Mouse (Mus musculus): ENCODE results near the gene Fam129b. TPM values are rescaled to one million over a fixed set of nuclear protein-coding genes. Genes with fewer than 3 reads are reported as not detected.

The Fam129b gene
- polyA plus RNA-seq, 1 experiment from 2014 or later, result 31.7 TPM

- H3K4me2 ChIP-seq (ENCODE audit: low read length), result no peak overlapping the region
- no peaks in the 10 kb centered on the region for H3K9me3 ChIP-seq (ENCODE audit: control insufficient read depth, low read length)
- peak overlapping the region; percentile 68 for H3K27ac ChIP-seq (ENCODE audit: low read depth, low read length)
- ATAC-seq, result 0 out of 2 replicates have a peak, but pooled peaks have one; percentile 24
- peaks cover 13% of the 10 kb centered on the region for H3K36me3 ChIP-seq (ENCODE audit: control insufficient read depth, insufficient read depth, low read length)
- H3K27me3 ChIP-seq (replicated peaks; ENCODE audit: control insufficient read depth, insufficient read depth, low read length), result no peaks in the 10 kb centered on the region
- H3K9ac ChIP-seq (ENCODE audit: low read depth, low read length), result peak overlapping the region; percentile 8
- peaks cover 28% of the 10 kb centered on the region for H3K4me1 ChIP-seq (ENCODE audit: control insufficient read depth, insufficient read depth, low read depth, low read length)
- no peak overlapping the region for H3K4me3 ChIP-seq (ENCODE audit: low read length)
- WGBS, result 27% methylated on average over 11 of the region's 11 CpGs
Measured at GRCm38 (mm10) chr2:32908796-32909195, 32.9 kb downstream of the Fam129b start.

GRCm38 (mm10) chr2:32911639-32912182 is 35.8 kb downstream of the Fam129b start:
- Histone ChIP-seq H3K4me3 (ENCODE audit: low read length) (no peak overlapping the region), H3K27ac (ENCODE audit: low read depth, low read length) (no peak overlapping the region)
- 66% methylated on average over 7 of the region's 7 CpGs for WGBS

GRCm38 (mm10) chr2:32912210-32912804 is 36.4 kb downstream of the Fam129b start:
- Histone ChIP-seq H3K4me2 (ENCODE audit: low read length) (no peak overlapping the region), H3K27me3 (replicated peaks; ENCODE audit: control insufficient read depth, insufficient read depth, low read length) (no peaks in the 10 kb centered on the region), H3K9ac (ENCODE audit: low read depth, low read length) (no peak overlapping the region), H3K27ac (ENCODE audit: low read depth, low read length) (no peak overlapping the region), H3K9me3 (ENCODE audit: control insufficient read depth, low read length) (no peaks in the 10 kb centered on the region), H3K4me1 (ENCODE audit: control insufficient read depth, insufficient read depth, low read depth, low read length) (peaks cover 19% of the 10 kb centered on the region), H3K4me3 (ENCODE audit: low read length) (no peak overlapping the region), H3K36me3 (ENCODE audit: control insufficient read depth, insufficient read depth, low read length) (peaks cover 13% of the 10 kb centered on the region)
- no peak for ATAC-seq
- 30% methylated on average over 19 of the region's 19 CpGs for whole genome bisulfite sequencing

More at GRCm38 (mm10) chr2:32911639-32912182, 35.8 kb downstream of the Fam129b start:
- no peak for ATAC-seq
- Histone ChIP-seq H3K4me1 (ENCODE audit: control insufficient read depth, insufficient read depth, low read depth, low read length) (peaks cover 25% of the 10 kb centered on the region), H3K27me3 (replicated peaks; ENCODE audit: control insufficient read depth, insufficient read depth, low read length) (no peaks in the 10 kb centered on the region), H3K9me3 (ENCODE audit: control insufficient read depth, low read length) (no peaks in the 10 kb centered on the region), H3K4me2 (ENCODE audit: low read length) (no peak overlapping the region), H3K9ac (ENCODE audit: low read depth, low read length) (no peak overlapping the region), H3K36me3 (ENCODE audit: control insufficient read depth, insufficient read depth, low read length) (peaks cover 13% of the 10 kb centered on the region)

GRCm38 (mm10) chr2:32914362-32914761 is 38.4 kb downstream of the Fam129b start:
- no peak overlapping the region for H3K4me3 ChIP-seq (ENCODE audit: low read length)
- H3K9ac ChIP-seq (ENCODE audit: low read depth, low read length), result no peak overlapping the region; the same call in 1 of the 2 replicates
- H3K4me1 ChIP-seq (ENCODE audit: control insufficient read depth, insufficient read depth, low read depth, low read length), result no peaks in the 10 kb centered on the region; the same call in 1 of the 2 replicates
- no peaks in the 10 kb centered on the region for H3K27me3 ChIP-seq (replicated peaks; ENCODE audit: control insufficient read depth, insufficient read depth, low read length)
- peak overlapping the region; percentile 47 for H3K27ac ChIP-seq (ENCODE audit: low read depth, low read length)
- H3K4me2 ChIP-seq (ENCODE audit: low read length), result no peak overlapping the region
- ATAC-seq, result 0 out of 2 replicates have a peak, but pooled peaks have one; percentile 5
- WGBS, result 81% methylated on average over 5 of the region's 5 CpGs
- H3K9me3 ChIP-seq (ENCODE audit: control insufficient read depth, low read length), result no peaks in the 10 kb centered on the region
- H3K36me3 ChIP-seq (ENCODE audit: control insufficient read depth, insufficient read depth, low read length), result peaks cover 16% of the 10 kb centered on the region

GRCm38 (mm10) chr2:32914896-32915295 is 39.0 kb downstream of the Fam129b start:
- H3K4me1 ChIP-seq (ENCODE audit: control insufficient read depth, insufficient read depth, low read depth, low read length), result no peaks in the 10 kb centered on the region; the same call in 1 of the 2 replicates
- no peaks in the 10 kb centered on the region for H3K27me3 ChIP-seq (replicated peaks; ENCODE audit: control insufficient read depth, insufficient read depth, low read length)
- WGBS, result 33% methylated on average over 3 of the region's 3 CpGs
- no peak overlapping the region for H3K9ac ChIP-seq (ENCODE audit: low read depth, low read length)
- H3K27ac ChIP-seq (ENCODE audit: low read depth, low read length), result peak overlapping the region; percentile 47
- ATAC-seq, result peak; percentile 87
- no peaks in the 10 kb centered on the region for H3K9me3 ChIP-seq (ENCODE audit: control insufficient read depth, low read length)
- H3K4me2 ChIP-seq (ENCODE audit: low read length), result no peak overlapping the region
- H3K36me3 ChIP-seq (ENCODE audit: control insufficient read depth, insufficient read depth, low read length), result peaks cover 21% of the 10 kb centered on the region
- no peak overlapping the region for H3K4me3 ChIP-seq (ENCODE audit: low read length)

GRCm38 (mm10) chr2:32917526-32917925 is 41.6 kb downstream of the Fam129b start:
- ATAC-seq, result no peak

GRCm38 (mm10) chr2:32918391-32918790 is 42.5 kb downstream of the Fam129b start:
- no peak overlapping the region for H3K4me2 ChIP-seq (ENCODE audit: low read length)
- H3K36me3 ChIP-seq (ENCODE audit: control insufficient read depth, insufficient read depth, low read length), result peaks cover 32% of the 10 kb centered on the region
- ATAC-seq, result no peak
- H3K27me3 ChIP-seq (replicated peaks; ENCODE audit: control insufficient read depth, insufficient read depth, low read length), result no peaks in the 10 kb centered on the region
- no peak overlapping the region for H3K4me3 ChIP-seq (ENCODE audit: low read length)
- H3K9ac ChIP-seq (ENCODE audit: low read depth, low read length), result no peak overlapping the region
- no peaks in the 10 kb centered on the region; the same call in 1 of the 2 replicates for H3K4me1 ChIP-seq (ENCODE audit: control insufficient read depth, insufficient read depth, low read depth, low read length)
- no peaks in the 10 kb centered on the region for H3K9me3 ChIP-seq (ENCODE audit: control insufficient read depth, low read length)
- H3K27ac ChIP-seq (ENCODE audit: low read depth, low read length), result no peak overlapping the region
- 82% methylated on average over 9 of the region's 9 CpGs for WGBS

More at GRCm38 (mm10) chr2:32917526-32917925, 41.6 kb downstream of the Fam129b start:
- Histone ChIP-seq H3K4me2 (ENCODE audit: low read length) (no peak overlapping the region), H3K4me3 (ENCODE audit: low read length) (no peak overlapping the region), H3K27ac (ENCODE audit: low read depth, low read length) (no peak overlapping the region), H3K9me3 (ENCODE audit: control insufficient read depth, low read length) (no peaks in the 10 kb centered on the region), H3K36me3 (ENCODE audit: control insufficient read depth, insufficient read depth, low read length) (peaks cover 30% of the 10 kb centered on the region), H3K27me3 (replicated peaks; ENCODE audit: control insufficient read depth, insufficient read depth, low read length) (no peaks in the 10 kb centered on the region), H3K4me1 (ENCODE audit: control insufficient read depth, insufficient read depth, low read depth, low read length) (no peaks in the 10 kb centered on the region; the same call in 1 of the 2 replicates), H3K9ac (ENCODE audit: low read depth, low read length) (no peak overlapping the region)
- 80% methylated on average over 11 of the region's 11 CpGs for WGBS

- 80% methylated on average over 7 of the region's 7 CpGs for WGBS
- no peak for ATAC-seq
- no peaks in the 10 kb centered on the region for H3K4me1 ChIP-seq (ENCODE audit: control insufficient read depth, insufficient read depth, low read depth, low read length)
Measured at GRCm38 (mm10) chr2:32921235-32921634, 45.3 kb downstream of the Fam129b start.

GRCm38 (mm10) chr2:32921801-32922380 is 46.0 kb downstream of the Fam129b start:
- H3K4me3 ChIP-seq (ENCODE audit: low read length), result no peak overlapping the region
- H3K9ac ChIP-seq (ENCODE audit: low read depth, low read length), result no peak overlapping the region
- no peaks in the 10 kb centered on the region for H3K4me1 ChIP-seq (ENCODE audit: control insufficient read depth, insufficient read depth, low read depth, low read length)
- H3K9me3 ChIP-seq (ENCODE audit: control insufficient read depth, low read length), result no peaks in the 10 kb centered on the region
- H3K27ac ChIP-seq (ENCODE audit: low read depth, low read length), result no peak overlapping the region
- H3K4me2 ChIP-seq (ENCODE audit: low read length), result no peak overlapping the region
- no peak for ATAC-seq
- WGBS, result 91% methylated on average over 15 of the region's 15 CpGs
- H3K27me3 ChIP-seq (replicated peaks; ENCODE audit: control insufficient read depth, insufficient read depth, low read length), result no peaks in the 10 kb centered on the region
- peaks cover 42% of the 10 kb centered on the region for H3K36me3 ChIP-seq (ENCODE audit: control insufficient read depth, insufficient read depth, low read length)

More at GRCm38 (mm10) chr2:32921235-32921634, 45.3 kb downstream of the Fam129b start:
- Histone ChIP-seq H3K36me3 (ENCODE audit: control insufficient read depth, insufficient read depth, low read length) (peaks cover 42% of the 10 kb centered on the region), H3K4me2 (ENCODE audit: low read length) (no peak overlapping the region), H3K27ac (ENCODE audit: low read depth, low read length) (no peak overlapping the region), H3K27me3 (replicated peaks; ENCODE audit: control insufficient read depth, insufficient read depth, low read length) (no peaks in the 10 kb centered on the region), H3K4me3 (ENCODE audit: low read length) (no peak overlapping the region), H3K9me3 (ENCODE audit: control insufficient read depth, low read length) (no peaks in the 10 kb centered on the region), H3K9ac (ENCODE audit: low read depth, low read length) (no peak overlapping the region)

All from hindbrain, embryonic 16.5 days (tissue).